Mouse (Mus musculus): ENCODE measurements around the gene Zfp101. TPM values are rescaled to one million over a fixed set of nuclear protein-coding genes. Genes with fewer than 3 reads are reported as not detected.
A peak's percentile ranks its signal among the peaks of the same experiment; 100 is the strongest.

The Zfp101 gene
- polyA plus RNA-seq, 1 experiment from 2014 or later: 10.9 TPM

GRCm38 (mm10) chr17:33358411-33359384 lies 35.7 kb downstream of the Zfp101 start, which contains the start of gene Zfp81:
Gene Zfp81, minus strand, starts transcription at chr17:33358878.
- peak within 1 kb of the TSS; percentile 77 for H3K27ac ChIP-seq (ENCODE audit: low read depth, low read length)
- H3K4me2 ChIP-seq (ENCODE audit: low read length): peak within 1 kb of the TSS; percentile 80
- H3K27me3 ChIP-seq (replicated peaks; ENCODE audit: control insufficient read depth, insufficient read depth, low read length): no peaks in the 10 kb centered on the region
- H3K4me3 ChIP-seq (ENCODE audit: low read length): peak within 1 kb of the TSS; percentile 60
- ATAC-seq: peak; percentile 100
- H3K36me3 ChIP-seq (ENCODE audit: control insufficient read depth, insufficient read depth, low read length): no peaks in the 10 kb centered on the region
- peaks cover 4% of the 10 kb centered on the region for H3K4me1 ChIP-seq (ENCODE audit: control insufficient read depth, insufficient read depth, low read depth, low read length)
- 4% methylated on average over 46 of the region's 47 CpGs for WGBS
- no peaks in the 10 kb centered on the region for H3K9me3 ChIP-seq (ENCODE audit: control insufficient read depth, low read length)
- H3K9ac ChIP-seq (ENCODE audit: low read depth, low read length): peak within 1 kb of the TSS; percentile 85

DNA sequence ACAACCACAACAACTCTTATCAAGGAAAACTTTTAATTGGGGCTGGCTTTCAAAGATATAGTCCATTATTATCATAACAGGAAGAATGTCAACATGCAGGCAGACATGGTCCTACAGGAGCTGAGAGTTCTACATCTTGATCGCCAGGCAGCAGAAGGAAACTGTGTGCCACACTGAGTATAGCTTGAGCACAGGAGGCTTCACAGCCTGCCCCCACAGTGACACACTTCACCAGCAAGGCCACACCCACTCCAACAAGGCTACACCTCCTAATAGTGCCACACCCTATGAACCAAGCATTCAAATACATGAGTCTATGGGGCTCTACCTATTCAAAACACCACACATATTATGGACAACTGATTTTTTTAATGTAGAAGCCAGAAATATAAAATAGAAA lies 41.5 kb downstream of the Zfp101 start:
- 95% methylated on average over 1 of the region's 1 CpGs for WGBS
- no peak overlapping the region for H3K4me3 ChIP-seq (ENCODE audit: low read length)
- H3K36me3 ChIP-seq (ENCODE audit: control insufficient read depth, insufficient read depth, low read length): no peaks in the 10 kb centered on the region
- H3K4me1 ChIP-seq (ENCODE audit: control insufficient read depth, insufficient read depth, low read depth, low read length): peaks cover 4% of the 10 kb centered on the region
- no peak overlapping the region for H3K4me2 ChIP-seq (ENCODE audit: low read length)
- H3K27me3 ChIP-seq (replicated peaks; ENCODE audit: control insufficient read depth, insufficient read depth, low read length): no peaks in the 10 kb centered on the region
- H3K9ac ChIP-seq (ENCODE audit: low read depth, low read length): no peak overlapping the region
- H3K9me3 ChIP-seq (ENCODE audit: control insufficient read depth, low read length): no peaks in the 10 kb centered on the region
- ATAC-seq: no peak
- H3K27ac ChIP-seq (ENCODE audit: low read depth, low read length): no peak overlapping the region

Other genes with a start within 250 kb of the Zfp101 start
- 0.04 and 0.05 TPM in 2 replicates for gene Olfr55, start 226.2 kb downstream of the Zfp101 start, polyA plus RNA-seq (2015; fragmentation: Nextera tagmentation; extraction: Ambion mirVana)
- gene Olfr239, start 203.3 kb downstream of the Zfp101 start, polyA plus RNA-seq (2015; fragmentation: Nextera tagmentation; extraction: Ambion mirVana): not detected in 2 replicates
- 0.04 and 0.05 TPM in 2 replicates for gene Olfr1564, start 173.0 kb downstream of the Zfp101 start, polyA plus RNA-seq (2015; fragmentation: Nextera tagmentation; extraction: Ambion mirVana)
- 24.7 and 24.9 TPM in 2 replicates for gene Zfp955a, start 139.5 kb downstream of the Zfp101 start, polyA plus RNA-seq (2015; fragmentation: Nextera tagmentation; extraction: Ambion mirVana)
- 0.04 TPM in 1 of 2 replicates, not detected in the other for gene Olfr63, start 130.0 kb downstream of the Zfp101 start, polyA plus RNA-seq (2015; fragmentation: Nextera tagmentation; extraction: Ambion mirVana)
- 21.4 and 23.1 TPM in 2 replicates for gene Zfp955b, start 105.1 kb downstream of the Zfp101 start, polyA plus RNA-seq (2015; fragmentation: Nextera tagmentation; extraction: Ambion mirVana)
- 10.5 and 12.5 TPM in 2 replicates for gene Zfp81, start 35.8 kb downstream of the Zfp101 start, polyA plus RNA-seq (2015; fragmentation: Nextera tagmentation; extraction: Ambion mirVana)
- not detected in 2 replicates for gene Actl9, start 38.3 kb upstream of the Zfp101 start, polyA plus RNA-seq (2015; fragmentation: Nextera tagmentation; extraction: Ambion mirVana)
- 55.4 and 65.3 TPM in 2 replicates for gene Adamts10, start 129.6 kb upstream of the Zfp101 start, polyA plus RNA-seq (2015; fragmentation: Nextera tagmentation; extraction: Ambion mirVana)
- 1.4 and 2.5 TPM in 2 replicates for gene Myo1f, start 161.1 kb upstream of the Zfp101 start, polyA plus RNA-seq (2015; fragmentation: Nextera tagmentation; extraction: Ambion mirVana)
- 50.9 and 71.0 TPM in 2 replicates for gene Zfp414, start 234.4 kb upstream of the Zfp101 start, polyA plus RNA-seq (2015; fragmentation: Nextera tagmentation; extraction: Ambion mirVana)
- gene Pram1, start 243.4 kb upstream of the Zfp101 start, polyA plus RNA-seq (2015; fragmentation: Nextera tagmentation; extraction: Ambion mirVana): 0.15 and 0.51 TPM in 2 replicates

Measured in hindbrain, embryonic 16.5 days (tissue).